Mouse (Mus musculus) left cerebral cortex, adult 2 months (tissue): ENCODE measurements at regions not wholly inside any gene's neighbourhood (a gene's known extent, or its start where the extent isn't known, plus 50 kb on each side); places are given as distances from the start of the nearest gene placed in this dataset.

Experiments used
- DNase-seq, 2 experiments: peaks; one replicate each; pipeline ENCODE4 v3.0.0; 2021 to 2022; ENCODE audit warnings: low spot score in 2 of 2, mixed read lengths in 1 of 2; ENCODE audit errors: extremely low spot score in 1 of 2
- H3K27ac ChIP-seq: fragments of 200-600 bp; 2 replicates; pipeline ENCODE4 v1.8.1; 2022
- H3K4me3 ChIP-seq: fragments of 200-600 bp; 2 replicates; pipeline ENCODE4 v1.8.1; 2022
- CTCF ChIP-seq: fragments of 200-600 bp; IDR thresholded peaks from 2 replicates; pipeline ENCODE4 v1.8.1; 2022; ENCODE audit warnings: antibody characterized with exemption, mild to moderate bottlenecking, moderate library complexity
- intact Hi-C: fragments of 180-260 bp; cut with DNase I; formaldehyde crosslinking; loops from one replicate; pipeline ENCODE4 v1.15.1; 2025

DNA sequence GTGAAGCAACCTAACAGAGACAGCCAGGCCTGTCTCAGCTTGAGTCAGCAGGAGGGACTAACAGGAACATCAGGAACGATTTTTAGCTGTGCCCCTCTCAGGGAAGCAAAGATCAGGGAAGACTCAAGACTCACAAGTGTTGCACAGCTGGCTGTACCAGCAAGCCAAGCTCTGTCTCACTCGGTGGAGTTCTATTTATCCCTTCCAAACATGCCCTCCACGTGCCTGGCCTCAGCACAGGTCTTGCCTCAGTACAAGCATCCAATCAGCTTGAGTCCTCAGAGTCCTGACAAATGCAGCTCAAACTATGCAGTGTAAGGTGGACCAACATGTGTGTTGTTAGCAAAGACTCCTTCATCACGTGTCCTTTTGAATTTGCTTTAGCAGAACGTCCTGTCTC, 178.4 kb downstream of the Foxo1 start:
- no peak for TF ChIP-seq CTCF
- intact Hi-C loops: no loop called here
- DNase-seq: no peak
- no peak overlapping the region for H3K4me3 ChIP-seq
- no peak overlapping the region for H3K27ac ChIP-seq

DNA sequence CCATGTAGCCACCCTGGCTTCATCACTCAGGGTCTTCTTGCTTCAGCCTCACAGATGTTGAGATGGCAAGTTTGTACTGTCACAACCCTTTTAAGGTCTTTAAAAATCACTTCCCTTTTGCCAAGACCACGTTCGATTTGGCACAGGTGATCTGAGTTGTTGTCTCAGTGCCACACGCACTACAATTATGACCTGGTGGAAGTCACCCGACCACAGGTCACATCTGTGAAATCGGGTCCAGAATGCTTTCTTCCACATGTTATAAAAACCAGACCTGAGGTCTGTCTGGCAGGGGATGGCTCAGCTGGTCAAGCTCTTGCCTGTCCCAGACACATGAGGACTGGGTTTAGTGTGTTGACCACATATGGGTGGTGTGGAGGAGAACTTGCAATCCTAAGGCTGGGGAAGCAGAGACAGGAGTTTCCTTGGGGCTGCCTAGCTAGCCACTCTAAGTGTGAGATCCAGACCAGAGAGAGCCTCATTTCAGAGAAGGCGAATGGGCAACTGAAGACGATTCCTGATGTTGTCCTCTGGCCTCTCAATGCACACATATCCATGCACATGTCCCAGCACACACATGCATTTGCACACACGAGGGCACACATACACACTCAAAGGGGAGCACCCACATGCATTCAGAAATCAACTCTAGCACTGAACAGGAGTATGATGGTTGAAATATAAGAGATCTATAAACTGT, 176.4 kb downstream of the Foxo1 start:
- TF ChIP-seq CTCF: no peak
- intact Hi-C loops: no loop called here
- DNase-seq: no peak

DNA sequence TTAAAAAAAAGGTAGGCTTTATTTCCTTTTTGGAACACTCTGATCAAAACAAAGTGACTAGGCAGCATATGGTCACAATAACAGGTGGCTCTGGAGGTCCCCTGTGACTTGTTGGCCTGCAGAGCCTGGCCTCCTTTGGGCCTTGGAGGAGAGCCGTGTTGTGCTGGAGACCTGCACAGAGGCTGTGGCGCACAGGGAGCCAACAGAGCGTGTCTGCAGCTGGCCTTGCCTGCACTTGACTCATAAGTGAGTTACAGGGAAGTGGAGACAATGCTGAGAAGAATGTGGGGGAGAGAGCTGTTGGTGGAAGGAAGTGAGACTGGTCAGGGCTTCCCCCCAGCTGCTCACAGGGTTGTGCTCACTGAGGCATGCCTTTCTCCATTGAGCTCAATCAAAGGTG, 175.7 kb downstream of the Foxo1 start:
- intact Hi-C loops: no loop called here
- Histone ChIP-seq H3K27ac (no peak overlapping the region), H3K4me3 (no peak overlapping the region)
- TF ChIP-seq CTCF: no peak
- DNase-seq: no peak

More for the DNA sequence above, 176.4 kb downstream of the Foxo1 start:
- no peak overlapping the region for H3K27ac ChIP-seq
- no peak overlapping the region for H3K4me3 ChIP-seq

DNA sequence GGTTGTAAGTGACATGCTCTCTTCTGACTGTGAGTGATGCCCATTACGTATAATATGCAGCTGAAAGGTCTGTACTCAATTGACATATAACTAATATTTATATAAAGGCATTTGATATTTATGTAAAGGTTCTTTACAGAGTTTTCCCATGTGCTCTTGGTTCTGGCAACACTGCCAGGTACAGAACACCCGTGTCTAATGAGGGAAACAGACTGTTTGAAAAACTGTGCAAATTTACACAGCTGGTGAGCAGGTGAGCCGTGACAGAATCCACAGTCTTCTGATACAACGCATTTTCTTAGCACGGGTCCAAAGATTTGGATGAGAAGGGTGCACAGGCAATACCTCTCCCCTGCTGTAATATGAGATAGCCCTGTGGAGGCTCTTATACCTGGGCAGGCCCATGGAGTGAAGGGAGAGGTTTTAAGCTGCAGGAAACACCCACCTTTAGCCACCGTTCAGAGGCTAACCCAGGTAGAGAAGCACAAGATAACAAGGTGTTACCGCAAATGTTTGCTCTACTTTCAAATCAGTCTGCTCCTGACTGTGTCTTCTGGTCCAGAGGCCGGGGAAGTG, 161.0 kb downstream of the Foxo1 start:
- Histone ChIP-seq H3K27ac (no peak overlapping the region), H3K4me3 (no peak overlapping the region)
- intact Hi-C loops: no loop called here
- no peak for TF ChIP-seq CTCF
- DNase-seq: no peak

DNA sequence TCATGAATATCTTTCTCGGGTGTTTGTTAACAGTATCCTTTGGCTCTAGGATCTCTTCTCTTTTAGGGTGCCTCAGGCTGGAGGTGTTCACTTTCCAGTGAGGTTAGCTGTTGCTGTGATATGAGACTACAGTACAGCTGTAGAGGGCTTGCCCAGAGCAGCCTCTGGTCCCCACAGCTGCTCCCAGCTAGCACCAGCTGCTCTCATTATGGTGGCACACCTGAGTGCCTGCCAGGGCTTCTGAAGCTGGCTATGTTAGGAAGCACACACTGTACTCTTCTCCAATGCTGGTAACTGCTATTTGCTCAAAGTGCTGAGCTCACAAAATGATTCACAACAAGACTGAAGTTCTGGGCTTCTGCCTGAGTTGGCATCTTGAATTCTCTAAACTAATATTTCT, 154.7 kb downstream of the Foxo1 start:
- intact Hi-C loops: no loop called here
- TF ChIP-seq CTCF: no peak
- H3K27ac ChIP-seq: no peak overlapping the region
- no peak overlapping the region for H3K4me3 ChIP-seq
- DNase-seq: no peak

DNA sequence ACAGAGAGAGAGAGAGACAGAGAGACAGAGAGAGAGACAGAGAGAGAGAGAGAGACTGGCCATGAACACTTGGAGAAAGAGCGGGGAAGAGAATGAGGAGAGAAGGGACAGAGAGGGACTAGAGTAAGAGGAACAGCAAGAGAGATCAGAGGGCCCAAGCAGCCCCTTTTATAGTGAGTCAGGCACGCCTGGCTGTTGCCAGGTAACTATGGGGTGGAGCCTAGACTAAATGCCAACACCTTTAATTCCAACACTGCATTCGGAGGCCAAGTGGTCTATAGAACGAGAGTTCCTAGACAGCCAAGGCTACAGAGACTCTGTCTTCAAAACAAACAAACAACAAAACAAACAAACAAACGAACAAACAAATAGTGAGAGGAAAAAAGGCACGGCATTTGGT, 148.1 kb downstream of the Foxo1 start:
- intact Hi-C loops: no loop called here
- no peak for DNase-seq
- TF ChIP-seq CTCF: no peak
- Histone ChIP-seq H3K27ac (no peak overlapping the region), H3K4me3 (no peak overlapping the region)

DNA sequence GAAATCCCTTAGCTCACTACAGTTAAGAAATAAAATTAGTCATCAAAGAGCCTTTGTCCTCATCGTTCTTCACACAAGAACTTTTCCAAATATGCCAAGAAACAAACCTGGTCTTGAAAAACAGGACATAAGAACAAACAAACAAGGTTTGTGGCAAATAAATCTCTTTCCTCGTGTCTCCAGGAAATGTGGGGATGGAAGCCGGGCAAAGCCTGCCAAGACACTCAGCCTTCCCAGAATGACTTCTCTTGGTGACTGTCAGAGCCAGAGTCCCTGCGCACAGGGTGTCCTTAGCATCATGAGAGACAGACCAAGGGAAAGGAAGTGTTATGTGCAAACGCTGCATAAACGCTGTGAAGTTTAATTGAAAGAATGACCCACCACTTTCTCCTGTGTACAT, 147.2 kb downstream of the Foxo1 start:
- Histone ChIP-seq H3K4me3 (no peak overlapping the region), H3K27ac (no peak overlapping the region)
- DNase-seq: no peak
- no peak for TF ChIP-seq CTCF
- intact Hi-C loops: no loop called here

DNA sequence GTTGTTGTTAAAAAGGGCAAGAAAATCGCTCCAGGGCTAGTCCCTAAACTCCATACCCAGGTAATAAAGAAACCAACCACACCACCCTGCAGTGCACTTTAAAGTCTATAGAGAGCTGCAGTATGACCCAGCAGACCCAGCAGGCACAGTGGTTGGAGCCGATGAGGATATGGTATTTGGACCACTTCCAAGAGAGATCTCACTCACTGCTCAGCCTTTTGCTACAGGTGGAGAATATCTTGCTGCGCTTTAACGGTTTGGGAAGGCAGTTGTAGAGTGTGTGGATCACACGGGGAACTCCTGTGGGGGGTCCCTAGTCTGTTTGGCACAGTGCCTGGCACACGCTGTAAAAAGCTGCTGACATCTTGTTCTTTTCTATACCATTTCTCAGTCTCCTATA, 145.9 kb downstream of the Foxo1 start:
- TF ChIP-seq CTCF: no peak
- Histone ChIP-seq H3K4me3 (no peak overlapping the region), H3K27ac (no peak overlapping the region)
- intact Hi-C loops: no loop called here
- DNase-seq: no peak

DNA sequence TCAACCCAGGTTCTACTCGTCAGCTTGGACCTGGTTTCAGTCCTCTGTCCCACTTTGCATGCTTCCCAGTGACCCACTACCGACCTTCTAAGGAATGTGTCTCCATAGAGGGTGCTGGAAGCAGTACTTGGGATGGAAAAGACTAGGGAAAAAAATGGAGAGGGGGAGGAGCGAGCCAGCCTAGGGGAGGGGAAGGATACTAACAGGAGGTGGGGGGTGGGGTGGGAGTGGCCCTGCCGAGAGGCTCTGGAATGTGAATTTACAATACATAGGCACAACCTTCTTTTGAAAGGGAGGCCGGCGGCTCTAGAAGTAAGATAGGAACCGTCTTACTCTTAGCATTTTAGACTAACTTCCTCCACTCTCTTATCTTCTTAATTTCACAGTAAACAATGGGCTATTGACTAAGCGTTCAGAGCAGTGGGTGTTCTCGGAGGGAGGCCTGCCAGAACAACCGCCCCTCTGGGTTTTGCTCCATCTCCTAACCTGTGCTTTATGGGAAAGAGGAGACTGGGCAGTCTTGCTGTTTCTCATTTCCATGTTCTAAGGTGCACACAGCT, 145.1 kb downstream of the Foxo1 start:
- Histone ChIP-seq H3K27ac (no peak overlapping the region), H3K4me3 (no peak overlapping the region)
- TF ChIP-seq CTCF: no peak
- no peak for DNase-seq
- intact Hi-C loops: no loop called here

DNA sequence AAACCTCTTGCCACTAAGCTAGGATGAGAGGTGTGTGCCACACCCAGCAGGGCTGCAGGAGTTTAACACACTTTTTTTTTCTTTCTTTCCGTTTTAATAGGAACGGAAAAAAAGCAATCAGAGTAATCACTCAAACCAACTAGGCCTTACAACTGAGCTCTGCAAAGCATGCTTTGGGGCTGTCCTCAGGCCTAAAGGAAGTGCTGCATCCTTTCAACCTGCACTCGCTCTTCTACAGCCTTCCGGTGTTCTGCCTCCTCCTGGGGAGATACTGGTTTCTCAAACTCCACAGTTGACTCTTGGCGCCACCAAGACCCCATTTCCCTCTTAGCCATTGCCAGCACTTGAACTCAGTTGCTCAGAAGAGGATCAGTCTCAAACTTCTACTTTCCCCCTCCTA, 143.2 kb downstream of the Foxo1 start:
- Histone ChIP-seq H3K4me3 (no peak overlapping the region), H3K27ac (no peak overlapping the region)
- intact Hi-C loops: no loop called here
- DNase-seq: no peak
- no peak for TF ChIP-seq CTCF

DNA sequence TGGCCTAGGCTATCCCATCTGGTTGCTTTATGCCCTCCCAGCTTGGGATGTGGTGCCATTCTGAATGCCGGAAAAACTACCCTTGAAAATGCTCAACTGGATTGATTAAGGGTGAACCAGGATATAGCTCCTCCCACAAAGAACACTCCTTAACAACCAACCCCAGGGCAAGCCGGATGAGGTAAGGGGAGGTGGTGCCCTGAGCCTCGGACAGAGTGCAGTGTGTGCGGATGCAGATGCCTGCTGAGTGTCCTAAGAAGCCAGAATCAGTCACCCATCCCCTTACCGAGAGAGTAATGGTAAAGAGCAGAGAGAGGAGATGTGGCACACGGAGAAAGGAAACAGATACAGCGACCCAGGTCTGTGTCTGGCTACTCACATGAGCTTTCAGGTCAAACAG, 141.3 kb downstream of the Foxo1 start:
- intact Hi-C loops: no loop called here
- H3K4me3 ChIP-seq: no peak overlapping the region
- no peak overlapping the region for H3K27ac ChIP-seq
- TF ChIP-seq CTCF: no peak
- no peak for DNase-seq

DNA sequence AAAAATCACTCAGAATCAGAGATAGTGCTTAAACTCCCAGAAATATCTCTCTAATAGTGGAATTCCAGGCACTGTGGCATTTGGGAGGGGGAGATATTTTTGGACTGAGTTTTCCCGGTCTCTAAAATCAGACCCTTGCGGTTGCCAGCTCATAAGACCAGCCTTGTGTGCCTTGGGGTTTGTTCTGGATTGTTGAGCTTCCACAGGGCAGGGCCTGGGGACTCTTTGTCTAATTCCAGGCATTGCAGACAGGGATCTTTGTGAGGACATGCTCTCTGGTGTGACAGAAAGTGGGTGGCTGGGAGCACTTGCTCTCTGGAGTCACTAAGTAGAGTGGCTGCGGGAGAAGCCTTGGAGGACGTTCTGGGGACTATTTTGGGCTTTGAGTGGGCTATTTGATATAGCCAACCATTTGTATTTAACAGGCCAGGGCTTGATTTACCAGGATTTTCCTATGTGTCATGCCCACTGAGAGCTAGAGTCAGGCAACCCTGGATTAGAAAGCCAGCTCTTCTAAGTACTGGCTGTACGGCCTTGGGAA, 138.7 kb downstream of the Foxo1 start:
- no peak for DNase-seq
- no peak overlapping the region for H3K27ac ChIP-seq
- no peak overlapping the region for H3K4me3 ChIP-seq
- no peak for TF ChIP-seq CTCF
- intact Hi-C loops: no loop called here

DNA sequence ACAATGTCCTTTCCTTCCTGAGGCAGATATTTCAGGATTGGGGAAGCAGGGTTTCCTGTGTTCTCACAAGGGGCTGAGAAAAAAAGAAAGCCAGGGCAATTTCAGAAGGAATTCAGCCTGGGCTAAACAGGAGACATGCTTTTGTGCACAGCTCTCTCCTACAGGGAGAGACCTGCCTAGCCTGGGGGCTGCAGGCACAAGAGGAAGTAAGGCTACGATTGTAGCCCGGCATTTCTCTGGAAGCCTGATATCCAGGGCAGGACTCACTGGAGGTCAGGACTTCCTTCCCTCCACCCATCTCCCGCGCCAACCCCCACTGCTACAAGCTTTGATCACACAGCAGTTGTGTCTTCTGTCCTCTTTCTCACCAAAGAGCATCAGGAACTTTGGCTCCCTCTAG, 136.5 kb downstream of the Foxo1 start:
- no peak for TF ChIP-seq CTCF
- DNase-seq: no peak
- Histone ChIP-seq H3K27ac (no peak overlapping the region), H3K4me3 (no peak overlapping the region)
- intact Hi-C loops: loop anchor here (5.0 kb wide), 1 partner anchor 137 kb away; the partner anchor contains the start of gene Foxo1
